Mouse (Mus musculus) right cerebral cortex, postnatal 36 days (tissue): ENCODE measurements around the gene Sema4a.

Source experiments
- DNase-seq, 2 experiments: peaks; one replicate each; pipeline ENCODE4 v3.0.0; 2022; ENCODE audit warnings: low spot score in 2 of 2, mixed read lengths in 1 of 2

Gene Sema4a

DNA sequence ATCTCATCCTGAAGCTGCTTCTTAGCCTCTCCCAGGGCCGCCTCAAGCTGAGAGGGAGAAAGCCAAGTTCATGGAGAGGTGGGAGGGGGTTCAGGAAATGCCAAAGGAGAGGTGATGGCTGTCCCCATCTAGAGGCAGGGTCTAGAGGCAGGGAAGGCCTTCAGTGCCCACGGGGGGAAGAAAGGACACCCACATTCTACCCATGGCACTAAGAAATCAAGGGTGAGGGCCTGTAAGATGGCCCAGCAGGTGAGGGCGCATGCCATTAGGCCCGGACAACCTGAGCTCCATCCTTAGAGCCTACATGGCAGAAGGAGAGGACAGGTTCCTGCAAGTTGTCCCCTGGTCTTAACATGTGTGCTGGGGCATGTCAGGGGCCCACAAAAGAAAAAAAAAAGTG lies 25.9 kb upstream of the Sema4a start:
- no peak for DNase-seq

DNA sequence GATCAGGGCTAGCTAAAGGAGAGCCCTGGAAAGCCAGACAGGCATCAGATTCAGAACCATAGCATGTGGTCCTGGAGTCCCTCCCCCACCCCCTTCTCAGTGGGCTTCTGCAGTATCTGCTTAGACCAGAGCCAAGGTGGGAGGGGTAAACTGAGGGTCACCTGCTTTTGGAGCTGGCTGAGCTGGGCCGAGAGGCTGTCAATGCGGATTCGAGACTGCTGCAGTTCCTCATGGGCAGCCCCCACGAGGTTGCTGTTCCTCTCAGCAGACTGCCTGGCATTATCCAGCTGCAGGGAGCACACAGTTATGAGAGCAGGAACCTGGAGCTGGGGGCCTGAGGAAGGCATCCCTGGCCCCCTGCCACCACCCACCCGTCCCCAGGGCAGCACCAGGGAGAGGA lies 25.1 kb upstream of the Sema4a start:
- DNase-seq: no peak

GRCm38 (mm10) chr3:88484597-88485316 lies 23.8 kb upstream of the Sema4a start:
- no peak for DNase-seq

DNA sequence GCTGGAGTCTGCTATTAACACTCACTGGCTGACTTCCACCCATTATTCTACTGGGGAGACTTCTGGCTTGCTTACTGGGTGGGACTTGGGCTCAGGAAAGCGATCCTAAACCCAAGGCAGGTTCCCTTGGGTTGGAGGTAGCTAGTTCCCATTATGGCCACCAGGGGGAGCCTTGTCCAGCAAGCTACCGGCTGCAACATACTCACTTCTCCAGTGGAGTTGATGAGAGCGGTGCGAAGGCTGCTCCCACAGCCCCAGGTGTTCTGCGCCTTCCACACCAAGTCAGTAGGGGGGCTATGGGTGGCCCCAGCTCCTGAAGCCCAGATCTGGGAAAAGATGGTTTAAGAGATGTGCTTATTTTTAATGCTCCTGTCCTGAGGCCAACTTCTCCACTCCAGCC lies 22.6 kb upstream of the Sema4a start:
- DNase-seq: peak in 1 of 2 experiments; percentile 49

GRCm38 (mm10) chr3:88483141-88483540 lies 22.2 kb upstream of the Sema4a start:
- DNase-seq: no peak

GRCm38 (mm10) chr3:88482336-88482735 lies 21.4 kb upstream of the Sema4a start:
- no peak for DNase-seq

DNA sequence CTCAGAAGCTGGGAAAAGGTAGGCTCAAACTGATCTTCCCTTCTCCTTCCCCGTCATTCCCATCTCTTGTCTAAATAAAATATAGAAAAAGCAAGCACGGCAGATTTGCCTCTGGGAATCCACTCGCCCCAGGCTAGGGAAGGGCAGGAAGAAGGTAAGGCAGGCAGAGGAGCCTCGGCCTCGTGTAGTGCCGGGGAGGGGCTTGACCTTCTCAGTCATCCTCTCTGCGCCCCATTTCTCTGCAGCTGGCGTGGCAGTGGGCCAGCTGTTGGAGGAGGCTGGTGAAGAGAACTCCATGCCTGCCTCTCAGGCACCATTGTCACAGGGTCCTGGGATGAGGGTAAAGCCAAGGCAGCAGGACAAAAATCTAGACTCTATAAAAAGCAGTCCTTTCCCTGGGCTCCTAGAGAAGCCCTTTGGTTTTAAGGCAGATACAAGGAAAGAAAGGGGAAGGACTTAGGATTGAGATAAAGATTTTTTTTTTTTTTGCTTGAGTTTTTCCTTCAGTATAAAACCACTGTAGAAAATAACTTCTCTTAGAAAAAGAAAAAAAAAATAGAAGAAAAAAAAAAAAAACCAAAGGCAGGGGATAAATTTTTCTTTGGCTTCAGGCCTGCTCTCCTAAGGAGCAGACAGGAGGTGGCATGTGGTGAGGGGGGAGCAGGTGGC lies 20.5 kb upstream of the Sema4a start:
- DNase-seq: no peak

DNA sequence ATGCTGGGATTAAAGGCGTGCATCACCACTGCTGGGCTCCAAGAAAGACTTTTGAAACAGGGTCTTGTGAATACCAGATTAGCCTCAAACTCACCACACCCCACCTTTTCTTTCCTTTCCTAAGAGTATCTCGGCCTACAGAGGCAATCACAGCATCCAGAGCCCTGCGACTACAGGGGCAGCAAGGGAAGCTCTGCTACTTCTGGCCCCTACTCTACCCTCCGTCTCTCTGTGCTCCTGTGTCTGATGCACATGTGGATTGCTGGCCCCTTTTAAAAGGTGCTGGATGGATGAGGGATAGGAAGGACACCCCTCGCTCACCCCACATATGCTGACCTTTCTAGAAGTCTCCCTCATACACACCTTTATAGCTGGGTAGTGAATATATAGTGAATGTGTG lies 19.7 kb upstream of the Sema4a start:
- DNase-seq: no peak

DNA sequence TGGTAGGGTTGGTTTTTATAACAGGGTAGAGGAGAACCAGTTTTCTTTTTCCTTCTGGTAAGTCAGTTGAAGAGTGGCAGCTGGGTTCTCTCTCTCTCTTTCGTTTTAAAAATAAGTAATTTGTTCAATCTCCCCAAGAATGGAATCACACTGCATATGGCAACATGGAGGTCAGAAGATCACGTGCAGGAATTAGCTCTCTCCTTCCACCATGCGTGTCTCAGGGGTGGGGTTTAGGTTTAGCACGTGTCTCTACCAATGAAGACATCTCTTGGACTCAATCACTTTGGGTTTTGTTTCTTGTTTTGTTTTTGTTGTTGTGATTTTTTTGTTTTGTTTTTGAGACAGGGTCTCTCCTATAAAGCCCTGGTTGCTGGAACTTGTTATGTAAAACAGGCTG lies 18.8 kb upstream of the Sema4a start:
- no peak for DNase-seq

GRCm38 (mm10) chr3:88479163-88479562 lies 18.2 kb upstream of the Sema4a start:
- no peak for DNase-seq

GRCm38 (mm10) chr3:88477735-88478134 lies 16.8 kb upstream of the Sema4a start:
- DNase-seq: no peak

GRCm38 (mm10) chr3:88476403-88476802 lies 15.4 kb upstream of the Sema4a start:
- no peak for DNase-seq

GRCm38 (mm10) chr3:88473571-88473970 lies 12.6 kb upstream of the Sema4a start:
- no peak for DNase-seq

GRCm38 (mm10) chr3:88473020-88473419 lies 12.0 kb upstream of the Sema4a start:
- no peak for DNase-seq

DNA sequence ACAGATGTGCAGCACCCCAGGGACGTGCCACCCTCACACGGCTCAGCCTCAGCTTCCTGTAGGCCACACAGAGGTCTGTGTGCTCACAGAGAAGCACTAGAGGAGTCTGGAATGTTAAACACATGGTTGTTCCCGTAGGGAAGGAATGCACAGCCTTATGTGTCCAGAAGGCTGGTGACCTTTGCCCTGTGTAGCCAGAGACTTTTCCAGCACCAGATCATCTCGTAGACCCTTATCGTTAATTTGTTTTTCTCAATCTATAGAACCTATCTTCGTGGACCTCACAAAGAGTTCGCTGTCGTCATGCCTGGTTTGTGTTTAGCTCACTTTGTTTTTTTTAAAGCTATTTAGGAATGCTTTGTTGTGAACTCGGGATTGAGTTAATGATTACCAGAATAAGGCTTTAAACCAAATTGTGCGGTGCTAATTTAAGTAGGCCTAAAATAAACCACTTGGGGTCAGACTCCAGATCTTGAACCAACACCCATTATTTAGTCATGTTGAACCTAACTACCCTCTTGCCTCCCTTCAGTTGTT lies 10.0 kb upstream of the Sema4a start:
- DNase-seq: no peak

GRCm38 (mm10) chr3:88469466-88469865 lies 8.5 kb upstream of the Sema4a start:
- DNase-seq: no peak

- DNase-seq: peak; percentile 68 to 70
These were observed 6.3 kb upstream of the Sema4a start for GRCm38 (mm10) chr3:88467116-88467824.

GRCm38 (mm10) chr3:88465127-88465526 lies 4.1 kb upstream of the Sema4a start:
- DNase-seq: no peak

- DNase-seq: no peak
These were observed 3.4 kb upstream of the Sema4a start for GRCm38 (mm10) chr3:88464425-88464824.

- DNase-seq: no peak
These were observed 953 bp downstream of the Sema4a start for GRCm38 (mm10) chr3:88460029-88460428.

- DNase-seq: no peak
These were observed 2.2 kb downstream of the Sema4a start for GRCm38 (mm10) chr3:88458778-88459219.

DNA sequence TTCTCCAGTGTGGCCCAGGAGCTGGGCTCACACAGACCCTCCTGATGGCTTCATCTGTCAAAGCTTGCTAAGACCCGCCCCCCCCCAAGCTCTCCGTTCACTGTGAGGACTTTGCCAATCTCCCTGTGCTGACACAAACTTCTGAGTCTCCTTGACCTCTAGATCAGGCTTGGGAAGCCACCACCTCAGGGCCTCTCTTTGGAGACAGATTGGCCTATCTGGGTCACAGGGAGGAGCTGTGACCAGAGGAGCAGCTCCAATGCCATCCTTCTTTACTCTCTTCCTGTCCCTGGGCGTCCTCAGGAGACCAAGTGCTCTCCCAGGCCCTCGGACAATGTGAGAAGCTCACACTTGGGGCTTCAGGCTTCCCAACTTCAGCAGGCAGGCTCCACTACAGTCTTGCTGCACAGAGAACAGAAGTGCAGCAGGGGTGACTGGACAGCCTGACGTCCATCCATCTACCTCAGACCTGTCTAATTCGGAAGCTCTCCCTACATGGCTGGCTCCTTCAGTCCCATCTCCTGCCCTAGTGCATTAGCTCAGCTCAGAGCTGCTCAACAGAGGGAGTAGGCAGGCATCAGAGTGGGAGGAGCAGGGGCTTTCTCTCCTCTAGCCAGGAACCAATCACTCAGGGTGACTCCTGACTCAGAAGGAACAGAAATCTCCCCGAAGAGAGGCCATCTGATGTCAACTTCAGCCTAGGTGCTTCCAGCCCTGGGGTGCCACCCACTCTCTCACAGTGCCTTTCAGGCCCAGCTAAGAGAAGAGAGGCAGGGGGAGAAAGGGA lies 4.0 kb downstream of the Sema4a start:
- no peak for DNase-seq
